Mouse (Mus musculus) intestine, postnatal 0 days (tissue): Measurements from ENCODE around the gene Ppp2r5a. TPM values are rescaled to one million over a fixed set of nuclear protein-coding genes. Genes with fewer than 3 reads are reported as not detected.

ENCODE experiments used
- ATAC-seq: fragments of 200-750 bp; cut with Nextera tagmentation; 2 replicates; pipeline ENCODE4 v1.8.0; 2017; ENCODE audit warnings: mild to moderate bottlenecking, moderate TSS enrichment, moderate library complexity
- H3K27ac ChIP-seq: fragments of 300-500 bp; sonication (generic); 2 replicates; pipeline ENCODE4 v1.5.1; 2014; ENCODE audit warnings: mild to moderate bottlenecking, low read depth, low read length, moderate library complexity
- H3K27me3 ChIP-seq: fragments of 300-500 bp; sonication (generic); replicated peaks from 2 replicates; pipeline ENCODE4 v1.6.1; 2014; ENCODE audit warnings: low read length, mixed read lengths; ENCODE audit not compliant: control insufficient read depth, insufficient read depth
- H3K36me3 ChIP-seq: fragments of 300-500 bp; sonication (generic); 2 replicates; pipeline ENCODE4 v1.6.1; 2014; ENCODE audit warnings: mild to moderate bottlenecking, moderate library complexity; ENCODE audit not compliant: control insufficient read depth, insufficient read depth
- H3K4me1 ChIP-seq: fragments of 300-500 bp; sonication (generic); replicated peaks from 2 replicates; pipeline ENCODE4 v1.6.1; 2014; ENCODE audit warnings: antibody characterized with exemption, low read length, mixed read lengths; ENCODE audit not compliant: control insufficient read depth, insufficient read depth
- H3K4me2 ChIP-seq: fragments of 300-500 bp; sonication (generic); replicated peaks from 2 replicates; pipeline ENCODE4 v1.6.1; 2014; ENCODE audit warnings: low read depth, mild to moderate bottlenecking, moderate library complexity
- H3K4me3 ChIP-seq: fragments of 300-500 bp; sonication (generic); 2 replicates; pipeline ENCODE4 v1.5.1; 2014; ENCODE audit warnings: low read depth, low read length
- H3K9ac ChIP-seq: fragments of 300-500 bp; sonication (generic); 2 replicates; pipeline ENCODE4 v1.6.1; 2014; ENCODE audit warnings: mild to moderate bottlenecking, low read depth, low read length
- H3K9me3 ChIP-seq: fragments of 300-500 bp; sonication (generic); 2 replicates; pipeline ENCODE4 v1.6.1; 2016; ENCODE audit warnings: mixed run types; ENCODE audit not compliant: control insufficient read depth
- CTCF ChIP-seq: sonication (generic); IDR thresholded peaks from 2 replicates; pipeline ENCODE4 v1.5.1; 2016; ENCODE audit warnings: low read depth, mild to moderate bottlenecking, control low read depth, antibody characterized with exemption, moderate library complexity
- WGBS: fragments of 180-500 bp; shearing (Covaris S2); extraction: QIAGEN DNeasy Blood & Tissue Kit; methylation state at CpG from one replicate; pipeline ENCODE4 v1.1.7; 2014; 5-methylcytosine and 5-hydroxymethylcytosine counted together
- polyA plus RNA-seq: library from polyadenylated mRNA; unstranded; fragments of >200 nt; fragmentation: Nextera tagmentation; extraction: Ambion mirVana; gene quantifications from 2 replicates; pipeline ENCODE4 v1.2.1, GENCODE M21; 2015

The Ppp2r5a gene
- polyA plus RNA-seq, 1 experiment from 2014 or later: 28.7 TPM

DNA sequence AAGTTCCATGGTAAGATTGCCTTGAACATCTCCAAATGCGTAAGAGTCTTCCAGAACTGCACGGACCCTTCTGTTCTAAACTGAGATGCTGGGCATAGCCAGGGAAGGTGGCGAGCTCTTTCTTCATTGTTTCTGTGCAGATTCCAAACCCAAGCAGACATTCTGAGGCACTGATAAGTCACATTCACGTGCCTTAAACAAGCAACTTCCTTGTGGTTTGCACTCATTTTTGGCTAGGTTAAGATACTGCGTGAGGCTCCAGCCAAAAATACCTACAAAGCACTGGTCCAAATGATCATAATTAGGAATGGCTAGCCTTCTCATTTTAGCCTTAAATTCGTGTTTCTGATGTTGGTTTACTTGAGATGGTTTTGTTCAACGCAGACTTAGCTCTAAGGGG is 43.6 kb downstream of the Ppp2r5a start:
- no peak overlapping the region for H3K9ac ChIP-seq
- no peak for ATAC-seq
- H3K27me3 ChIP-seq: no peaks in the 10 kb centered on the region
- no peak overlapping the region for H3K27ac ChIP-seq
- 86% methylated on average over 7 of the region's 7 CpGs for WGBS
- no peak overlapping the region for H3K4me2 ChIP-seq
- no peak overlapping the region for H3K4me3 ChIP-seq
- H3K4me1 ChIP-seq: no peaks in the 10 kb centered on the region
- no peaks in the 10 kb centered on the region for H3K9me3 ChIP-seq
- peaks cover 54% of the 10 kb centered on the region for H3K36me3 ChIP-seq
- no peak for TF ChIP-seq CTCF

DNA sequence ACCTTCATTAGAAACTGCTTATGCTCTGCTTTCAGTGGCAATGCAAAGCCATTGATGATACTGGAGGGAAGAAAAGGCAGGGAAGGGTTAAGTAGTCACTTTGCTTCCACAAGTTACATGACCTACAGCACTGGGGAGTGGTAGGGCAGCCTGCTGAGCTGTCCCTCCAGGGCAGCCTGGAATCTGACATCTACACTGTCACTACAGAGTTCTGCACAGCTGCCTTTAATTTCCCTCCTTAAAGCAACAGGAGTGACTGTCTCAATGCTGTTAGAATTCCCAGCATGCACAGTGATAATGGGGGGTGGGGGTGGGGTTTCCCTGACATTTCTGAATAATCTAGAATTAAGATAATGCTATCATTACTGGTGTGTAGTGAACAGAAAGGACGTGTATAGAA is 46.1 kb downstream of the Ppp2r5a start:
- Histone ChIP-seq H3K4me2 (no peak overlapping the region), H3K36me3 (peaks cover 55% of the 10 kb centered on the region), H3K27me3 (no peaks in the 10 kb centered on the region), H3K9ac (no peak overlapping the region), H3K27ac (no peak overlapping the region), H3K4me1 (no peaks in the 10 kb centered on the region), H3K9me3 (no peaks in the 10 kb centered on the region), H3K4me3 (no peak overlapping the region)
- WGBS: 68% methylated on average over 1 of the region's 1 CpGs
- ATAC-seq: no peak
- TF ChIP-seq CTCF: no peak

DNA sequence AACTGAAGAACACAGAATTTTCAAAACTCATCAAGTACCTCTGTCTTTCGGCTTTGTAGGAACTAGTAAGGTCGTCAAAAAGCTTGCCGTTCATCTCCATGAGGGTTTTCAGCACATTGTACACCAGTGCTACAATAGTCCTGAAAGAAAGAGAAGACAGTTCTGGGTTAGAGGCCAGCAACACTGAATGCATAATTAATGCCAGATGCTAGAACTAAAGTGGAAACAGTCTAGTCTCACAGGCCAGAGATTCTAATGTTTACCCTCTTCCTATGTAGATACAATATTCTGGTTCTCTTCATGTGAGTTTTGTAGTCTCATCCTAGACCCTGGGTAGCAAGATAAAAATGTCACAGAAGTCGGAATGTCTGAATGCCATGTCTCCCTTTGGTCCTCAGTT is 49.2 kb downstream of the Ppp2r5a start:
- no peak for ATAC-seq
- WGBS: 91% methylated on average over 4 of the region's 4 CpGs
- peaks cover 70% of the 10 kb centered on the region for H3K36me3 ChIP-seq
- no peak overlapping the region for H3K4me3 ChIP-seq
- no peak for TF ChIP-seq CTCF
- H3K4me1 ChIP-seq: no peaks in the 10 kb centered on the region
- no peaks in the 10 kb centered on the region for H3K9me3 ChIP-seq
- no peak overlapping the region for H3K27ac ChIP-seq
- H3K4me2 ChIP-seq: no peak overlapping the region
- no peak overlapping the region for H3K9ac ChIP-seq
- no peaks in the 10 kb centered on the region for H3K27me3 ChIP-seq

DNA sequence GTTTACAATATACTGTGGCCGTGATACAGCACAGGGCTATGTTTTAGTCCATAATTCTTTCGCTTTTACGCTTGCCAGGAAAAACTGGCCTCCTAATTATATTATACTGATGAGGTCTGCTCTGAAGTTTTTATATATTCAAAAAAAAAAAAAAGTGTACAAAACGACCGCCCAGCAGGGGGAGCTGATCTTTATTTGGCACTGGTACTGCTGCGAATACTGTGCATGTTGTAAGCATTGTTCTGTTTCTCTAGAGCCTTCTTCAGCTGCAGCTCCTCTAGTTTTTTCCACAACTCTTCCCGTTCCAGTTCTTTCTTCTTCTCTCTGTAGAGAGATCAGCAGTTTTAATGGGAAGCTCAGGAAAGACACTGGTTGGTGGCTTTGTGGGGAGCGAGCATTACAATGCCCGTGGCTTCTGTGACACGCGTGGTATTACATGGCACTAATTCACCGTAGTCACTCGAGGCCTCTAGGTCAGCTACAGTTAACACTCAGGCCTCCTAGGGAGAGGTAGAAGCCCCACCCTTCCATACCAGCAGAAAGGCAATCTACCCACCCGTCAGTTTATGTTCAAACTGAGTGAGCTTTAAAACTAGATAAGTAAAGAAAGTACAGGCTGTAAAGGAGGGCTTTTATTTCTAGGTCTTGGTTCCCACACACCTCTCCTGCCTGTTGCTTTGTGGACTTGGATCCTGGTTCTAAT is 50.1 kb downstream of the Ppp2r5a start:
- Histone ChIP-seq H3K4me2 (no peak overlapping the region), H3K9ac (no peak overlapping the region), H3K27ac (no peak overlapping the region; the same call in 1 of the 2 replicates), H3K4me1 (no peaks in the 10 kb centered on the region), H3K9me3 (no peaks in the 10 kb centered on the region), H3K36me3 (peaks cover 69% of the 10 kb centered on the region), H3K4me3 (no peak overlapping the region), H3K27me3 (no peaks in the 10 kb centered on the region)
- no peak for ATAC-seq
- 49% methylated on average over 14 of the region's 14 CpGs for WGBS
- TF ChIP-seq CTCF: peak; percentile 68

DNA sequence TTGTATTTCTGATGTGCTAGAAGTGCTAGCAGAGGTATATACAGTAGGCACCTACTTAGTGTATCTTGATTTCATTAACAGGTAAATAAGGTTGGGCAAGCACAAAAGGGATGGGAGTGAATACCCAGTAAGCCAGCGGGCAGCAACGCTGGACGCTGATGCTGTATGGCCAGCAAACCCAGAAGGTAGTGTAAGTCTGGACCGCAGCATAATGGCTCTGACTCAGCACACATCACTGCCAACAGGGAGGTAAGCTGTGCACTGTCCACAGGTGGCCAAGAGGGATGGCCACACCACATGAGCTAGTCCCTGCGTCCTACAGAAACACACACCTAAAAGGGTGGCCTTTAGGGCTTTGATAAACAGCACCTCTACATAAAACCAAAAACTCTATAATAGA is 52.7 kb downstream of the Ppp2r5a start:
- Histone ChIP-seq H3K27me3 (no peaks in the 10 kb centered on the region), H3K4me1 (no peaks in the 10 kb centered on the region), H3K4me3 (no peak overlapping the region), H3K27ac (no peak overlapping the region), H3K9ac (no peak overlapping the region), H3K9me3 (no peaks in the 10 kb centered on the region), H3K36me3 (peaks cover 64% of the 10 kb centered on the region), H3K4me2 (no peak overlapping the region)
- no peak for TF ChIP-seq CTCF
- ATAC-seq: no peak
- WGBS: 95% methylated on average over 5 of the region's 5 CpGs

DNA sequence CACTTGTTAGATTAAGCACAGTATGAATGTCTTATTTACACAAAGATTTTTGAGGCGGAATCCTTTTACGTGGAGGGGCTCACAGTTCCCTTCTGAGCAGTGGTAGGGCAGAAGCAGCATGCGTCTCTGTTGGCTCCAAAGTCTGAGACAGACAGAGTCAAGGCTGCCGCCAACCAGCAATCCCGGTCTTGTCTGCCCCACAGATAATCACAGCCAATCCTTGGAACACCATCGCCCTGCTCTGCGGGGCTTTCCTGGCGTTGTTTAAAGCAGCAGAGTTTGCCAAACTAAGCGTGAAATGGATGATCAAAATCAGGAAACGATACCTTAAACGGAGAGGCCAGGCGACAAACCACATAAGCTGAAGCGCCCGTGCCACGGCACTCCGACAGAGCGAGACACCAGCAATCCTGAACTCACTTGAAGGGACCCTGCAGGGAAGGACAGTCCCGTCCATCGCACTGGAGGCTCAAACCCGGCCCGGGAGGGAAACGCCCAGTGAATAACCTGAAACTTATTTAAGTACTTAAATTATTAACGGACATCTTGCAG is 53.5 kb downstream of the Ppp2r5a start:
- no peak for TF ChIP-seq CTCF
- no peaks in the 10 kb centered on the region for H3K27me3 ChIP-seq

More for the DNA sequence above, 53.5 kb downstream of the Ppp2r5a start:
- ATAC-seq: no peak
- Histone ChIP-seq H3K4me3 (no peak overlapping the region), H3K27ac (no peak overlapping the region), H3K9ac (no peak overlapping the region), H3K9me3 (no peaks in the 10 kb centered on the region), H3K4me1 (no peaks in the 10 kb centered on the region), H3K4me2 (no peak overlapping the region), H3K36me3 (peaks cover 67% of the 10 kb centered on the region)
- 83% methylated on average over 23 of the region's 23 CpGs for WGBS
